Mouse (Mus musculus) inflammation-experienced regulatory T-cells, adult 6 months (primary cell): ENCODE measurements around the gene Gria2. TPM values are rescaled to one million over a fixed set of nuclear protein-coding genes. Genes with fewer than 3 reads are reported as not detected.

Experiments used
- ATAC-seq: one replicate; pipeline ENCODE4 v1.8.0; 2017
- polyA plus RNA-seq, 3 experiments: library from polyadenylated mRNA; unstranded; fragments of 100-300 nt; shearing (Covaris generic); gene quantifications; one replicate each; pipeline ENCODE4 v1.2.1; 2017

The Gria2 gene
- polyA plus RNA-seq, 3 experiments from 2014 or later: 0.09 to 0.11 TPM; not detected in 1

- no peak for ATAC-seq
Observed at GRCm38 (mm10) chr3:80774005-80774764, 28.4 kb downstream of the Gria2 start.

GRCm38 (mm10) chr3:80773232-80773631 lies 29.4 kb downstream of the Gria2 start:
- ATAC-seq: no peak

GRCm38 (mm10) chr3:80769506-80770235 lies 33.0 kb downstream of the Gria2 start:
- no peak for ATAC-seq

GRCm38 (mm10) chr3:80758955-80759354 lies 43.7 kb downstream of the Gria2 start:
- no peak for ATAC-seq

- no peak for ATAC-seq
Observed at GRCm38 (mm10) chr3:80758363-80758762, 44.3 kb downstream of the Gria2 start.

- no peak for ATAC-seq
Observed at GRCm38 (mm10) chr3:80750786-80751185, 51.8 kb downstream of the Gria2 start.

GRCm38 (mm10) chr3:80725205-80725604 lies 77.4 kb downstream of the Gria2 start:
- ATAC-seq: no peak

GRCm38 (mm10) chr3:80713123-80713522 lies 89.5 kb downstream of the Gria2 start:
- ATAC-seq: no peak

- no peak for ATAC-seq
Observed at GRCm38 (mm10) chr3:80708992-80709391, 93.6 kb downstream of the Gria2 start.

- no peak for ATAC-seq
Observed at GRCm38 (mm10) chr3:80702173-80702572, 100.5 kb downstream of the Gria2 start.

GRCm38 (mm10) chr3:80697523-80697922 lies 105.1 kb downstream of the Gria2 start:
- ATAC-seq: no peak

GRCm38 (mm10) chr3:80694965-80695364 lies 107.7 kb downstream of the Gria2 start:
- no peak for ATAC-seq

- no peak for ATAC-seq
Observed at GRCm38 (mm10) chr3:80665105-80665504, 137.5 kb downstream of the Gria2 start.

GRCm38 (mm10) chr3:80663293-80663692 lies 139.3 kb downstream of the Gria2 start:
- no peak for ATAC-seq

- no peak for ATAC-seq
Observed at GRCm38 (mm10) chr3:80661838-80662237, 140.8 kb downstream of the Gria2 start.

- no peak for ATAC-seq
Observed at GRCm38 (mm10) chr3:80652213-80652612, 150.4 kb downstream of the Gria2 start.

Other genes with a start within 250 kb of the Gria2 start
- not detected for gene Glrb, start 110.8 kb upstream of the Gria2 start, polyA plus RNA-seq
- not detected for gene Pdgfc, start 233.6 kb upstream of the Gria2 start, polyA plus RNA-seq